Mouse (Mus musculus): ENCODE measurements around the gene Pla2g4a.
"Not testable (repeated sequence)": the region's sequence is repeated elsewhere in the genome, so short reads cannot be mapped to it uniquely, and the experiment has no call there.

The Pla2g4a gene

DNA sequence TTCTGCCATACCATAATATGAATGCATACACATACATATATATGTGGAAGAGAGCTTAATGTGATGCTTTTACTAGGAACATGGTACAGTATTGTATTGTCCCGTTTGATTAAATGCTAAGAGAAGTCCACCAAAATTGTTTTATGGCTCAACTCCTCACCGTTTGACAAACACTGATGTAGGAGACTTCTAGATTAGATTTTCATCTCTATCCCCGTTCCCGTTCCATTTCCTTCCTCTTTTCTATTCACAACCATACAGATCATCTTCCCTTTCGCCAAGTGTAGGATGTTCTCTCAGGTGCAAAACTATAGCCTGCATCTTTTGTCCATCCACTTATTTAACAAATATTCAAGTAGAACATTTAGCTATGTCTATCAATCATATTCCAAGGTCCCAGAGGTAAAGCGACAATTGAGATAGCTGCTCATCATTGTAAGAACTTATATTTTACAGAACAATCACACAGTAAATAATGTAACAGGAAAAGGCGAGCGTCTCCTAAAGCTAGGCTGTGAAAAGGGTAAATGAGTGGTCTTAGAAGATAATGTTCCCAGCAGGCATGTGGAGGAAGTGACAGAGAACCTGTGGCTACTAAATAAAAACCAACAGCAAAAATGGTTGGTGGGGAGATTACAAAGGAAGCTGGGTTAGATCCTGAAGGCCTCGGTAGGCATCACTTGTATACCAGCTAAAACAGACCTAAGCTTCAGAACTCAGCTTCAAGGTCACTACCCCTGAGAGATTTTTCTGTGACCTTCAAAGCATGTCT is 21.6 kb downstream of the Pla2g4a start:
- no peak for DNase-seq (ENCODE audit: low read depth in 1 of 2, low spot score in 2 of 2)

DNA sequence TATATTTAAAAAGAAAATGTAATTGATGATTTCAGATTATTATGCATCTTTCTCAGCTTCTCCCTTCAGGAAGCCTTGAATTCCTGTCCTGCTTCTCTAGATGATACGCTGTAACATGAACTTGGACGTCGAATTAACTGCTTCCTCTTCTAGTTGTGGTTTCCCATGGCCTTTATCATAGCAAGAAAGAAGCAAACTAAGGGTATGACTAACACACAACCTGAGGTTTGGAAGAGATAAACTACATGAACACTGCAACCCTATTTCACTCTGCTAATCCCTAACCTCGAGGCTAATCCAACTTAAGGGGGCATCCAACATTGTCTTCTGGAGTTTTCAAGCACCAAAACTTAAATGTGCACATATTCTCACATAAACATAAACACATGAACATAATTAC is 23.3 kb downstream of the Pla2g4a start:
- DNase-seq (ENCODE audit: low read depth in 1 of 2, low spot score in 2 of 2) = no peak

DNA sequence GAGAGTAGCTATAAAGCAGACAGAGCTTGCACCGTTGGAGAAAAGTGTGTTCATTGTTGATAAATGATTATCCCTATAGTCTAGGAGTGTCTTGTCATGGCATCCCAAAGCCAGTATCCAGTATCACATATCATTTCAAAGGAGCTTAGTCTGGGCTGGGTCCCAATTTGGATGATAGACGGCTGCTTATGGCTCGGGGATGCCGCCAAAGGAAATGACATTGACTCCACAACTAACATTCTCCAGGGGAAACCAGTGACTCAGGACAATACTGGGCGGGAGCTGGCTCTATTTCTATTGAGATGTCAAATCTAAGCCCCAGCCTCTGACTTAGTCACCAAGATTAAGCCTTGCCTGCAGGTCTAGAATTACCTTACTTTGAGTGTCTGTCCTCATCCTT is 31.9 kb downstream of the Pla2g4a start:
- DNase-seq (ENCODE audit: low read depth in 1 of 2, low spot score in 2 of 2) = no peak

- DNase-seq (ENCODE audit: low read depth in 1 of 2, low spot score in 2 of 2) = not testable (repeated sequence)
Observed at GRCm38 (mm10) chr1:149923737-149924136, 37.4 kb downstream of the Pla2g4a start.

DNA sequence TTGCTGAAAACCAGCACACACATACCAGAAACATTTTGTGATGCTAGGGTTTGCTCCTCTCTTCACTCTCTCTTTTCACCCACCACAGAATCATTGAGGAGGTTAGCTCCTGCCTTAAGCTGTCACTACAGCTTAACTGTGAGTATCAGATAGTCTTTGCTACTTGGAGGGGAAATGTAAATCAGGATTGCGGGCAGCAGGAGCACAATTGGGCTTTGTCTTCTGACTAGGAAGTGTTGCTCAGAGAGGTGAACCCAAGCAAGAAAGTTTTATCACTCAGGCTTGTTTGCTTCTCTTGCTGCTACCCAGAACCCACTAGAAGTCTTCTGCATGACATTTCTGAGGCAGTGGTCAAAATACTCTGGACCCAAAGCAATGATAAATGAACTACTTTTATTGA is 38.9 kb downstream of the Pla2g4a start:
- DNase-seq (ENCODE audit: low read depth in 1 of 2, low spot score in 2 of 2) = no peak

DNA sequence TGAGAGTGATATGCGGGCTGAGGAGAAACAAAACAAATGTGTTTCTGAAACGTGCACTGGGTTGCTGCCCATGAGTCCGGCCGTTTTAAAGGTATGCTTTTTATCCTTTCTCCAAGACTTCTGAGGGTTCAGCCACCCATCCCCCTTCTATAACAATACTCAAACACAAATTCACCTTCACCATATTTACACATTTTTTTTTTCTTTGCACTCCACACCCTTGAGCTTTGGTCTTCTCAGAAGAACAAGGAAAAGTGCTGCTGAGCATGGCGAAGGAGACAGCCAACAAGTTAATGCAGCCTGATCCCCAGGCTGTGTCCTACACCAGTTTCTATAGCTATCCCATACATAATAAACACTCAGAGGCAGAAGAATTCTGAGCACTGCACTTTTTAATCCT is 39.8 kb downstream of the Pla2g4a start:
- no peak for DNase-seq (ENCODE audit: low read depth in 1 of 2, low spot score in 2 of 2)

DNA sequence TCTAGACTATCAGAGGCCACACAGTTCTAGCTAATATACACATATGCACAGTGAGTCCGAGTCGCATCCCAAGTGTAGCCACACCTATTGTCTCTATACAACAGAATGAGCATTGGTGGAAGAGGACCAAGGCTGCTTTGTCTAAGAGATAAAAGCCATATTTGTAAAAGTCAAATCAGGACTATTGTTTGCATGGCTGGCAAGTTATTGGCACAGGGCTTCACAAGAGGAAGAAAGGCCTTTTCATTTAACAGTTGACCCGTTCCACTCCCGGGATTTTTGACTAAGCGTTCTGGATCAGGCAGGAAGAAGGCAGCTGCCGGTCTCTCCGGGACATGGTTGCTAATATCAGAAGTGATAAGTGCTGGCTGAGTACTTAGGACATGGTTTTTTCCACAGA is 41.8 kb downstream of the Pla2g4a start:
- no peak for DNase-seq (ENCODE audit: low read depth in 1 of 2, low spot score in 2 of 2)

GRCm38 (mm10) chr1:149912984-149913383 is 48.1 kb downstream of the Pla2g4a start:
- DNase-seq (ENCODE audit: low read depth in 1 of 2, low spot score in 2 of 2) = no peak

DNA sequence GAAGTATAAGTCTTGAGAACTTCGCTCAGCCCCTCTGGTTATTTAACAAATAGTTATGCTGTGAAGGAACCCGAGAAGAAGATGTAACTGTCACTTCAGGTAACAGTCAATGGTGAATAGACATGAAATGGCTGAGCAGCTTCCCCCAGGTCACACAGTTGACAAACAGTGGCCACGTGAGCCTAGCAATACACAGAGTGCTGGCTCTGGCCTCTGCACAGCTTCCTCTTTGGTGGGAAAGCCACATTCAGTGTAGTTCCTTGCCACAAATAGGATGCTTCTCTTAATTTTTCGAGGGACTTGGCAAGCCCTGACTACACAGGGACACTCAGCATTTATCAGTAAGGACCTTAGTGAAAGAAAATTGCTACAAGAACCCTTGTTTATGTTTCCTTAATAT is 50.0 kb downstream of the Pla2g4a start:
- peak in 1 of 2 experiments; percentile 8 for DNase-seq (ENCODE audit: low read depth in 1 of 2, low spot score in 2 of 2)

DNA sequence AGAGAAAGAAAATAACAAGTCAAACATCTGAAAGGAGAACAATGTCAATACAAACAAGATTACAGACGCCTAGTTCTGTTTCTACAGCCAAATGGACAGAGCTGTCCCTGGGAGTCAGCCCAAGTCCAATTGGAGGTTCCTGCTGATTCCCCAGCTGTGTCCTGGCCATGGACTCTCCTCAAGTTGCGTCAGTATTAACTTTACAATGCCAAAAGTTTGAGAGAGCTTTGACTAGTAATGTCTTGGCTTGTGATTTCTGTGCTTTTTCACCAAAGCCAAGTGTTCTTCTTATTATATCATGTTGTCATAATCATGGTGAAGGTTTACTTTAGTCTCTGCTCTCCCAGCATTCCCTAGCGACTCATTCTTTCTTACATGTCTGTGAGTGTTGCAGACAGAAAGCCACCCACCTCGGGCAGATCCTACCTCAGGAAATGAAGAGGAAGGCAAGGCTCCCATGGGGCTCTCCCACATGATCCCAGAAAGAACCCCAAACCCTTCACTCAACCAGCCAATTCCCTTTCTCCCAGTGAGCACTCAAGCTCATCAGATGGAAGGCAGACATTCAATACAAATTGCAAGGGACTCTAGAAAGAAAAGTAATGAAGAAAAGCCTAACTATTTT is 63.0 kb downstream of the Pla2g4a start:
- no peak for DNase-seq (ENCODE audit: low read depth in 1 of 2, low spot score in 2 of 2)

DNA sequence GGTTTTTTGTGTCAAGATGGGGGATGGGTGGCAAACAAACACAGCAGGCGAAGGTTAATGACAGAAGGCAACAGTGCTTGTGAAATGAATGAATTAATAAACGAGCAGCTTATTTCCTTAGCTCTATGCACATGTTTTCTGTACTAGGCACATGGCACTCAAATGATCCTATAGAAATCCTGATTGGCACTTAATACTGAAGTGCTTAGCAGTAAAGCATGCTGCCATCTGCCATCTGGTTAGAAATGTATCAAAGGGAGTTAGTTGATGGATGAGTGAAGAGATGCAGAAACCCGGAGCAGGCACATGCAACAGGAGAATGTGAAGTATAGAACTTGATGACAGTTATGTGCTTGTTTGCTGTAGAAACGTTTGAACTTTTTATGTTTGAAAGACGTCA is 64.5 kb downstream of the Pla2g4a start:
- DNase-seq (ENCODE audit: low read depth in 1 of 2, low spot score in 2 of 2) = no peak

DNA sequence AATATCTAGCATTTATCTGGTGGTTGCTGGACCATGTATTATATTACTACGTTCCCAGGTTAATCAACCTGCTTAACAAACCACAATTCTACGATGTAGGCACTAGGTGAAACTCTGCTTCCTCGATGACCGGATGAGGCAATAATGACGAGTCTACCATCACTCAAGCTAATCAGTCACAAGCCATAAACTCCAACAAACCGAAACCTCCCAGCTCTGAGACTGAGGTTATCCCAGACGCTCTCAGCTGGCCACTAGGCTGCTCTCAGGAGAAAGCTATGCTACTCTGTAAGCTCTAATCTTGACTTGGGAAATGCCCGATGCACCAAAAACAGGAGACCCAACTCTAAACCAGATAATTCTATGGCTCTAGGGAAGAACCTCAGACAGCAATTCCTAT is 66.2 kb downstream of the Pla2g4a start:
- DNase-seq (ENCODE audit: low read depth in 1 of 2, low spot score in 2 of 2) = no peak

DNA sequence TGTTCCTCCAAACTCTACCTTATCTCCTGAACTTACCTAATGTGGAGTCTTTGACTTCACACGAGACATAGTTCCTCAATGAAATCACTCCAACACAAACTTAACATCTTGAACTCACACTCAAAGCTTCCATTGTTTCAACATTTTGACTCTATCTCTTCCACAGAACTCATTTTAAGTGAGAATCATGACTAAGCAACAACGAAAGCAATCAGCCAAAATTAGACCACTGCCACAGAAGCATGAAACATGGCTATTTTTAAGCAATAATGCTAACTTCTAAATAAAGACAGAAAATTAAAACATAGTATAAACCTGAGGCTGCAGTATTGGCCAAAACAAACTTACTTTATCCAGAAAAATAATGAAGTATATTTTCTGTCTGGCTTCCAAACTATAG is 67.2 kb downstream of the Pla2g4a start:
- no peak for DNase-seq (ENCODE audit: low read depth in 1 of 2, low spot score in 2 of 2)

- no peak for DNase-seq (ENCODE audit: low read depth in 1 of 2, low spot score in 2 of 2)
Observed at GRCm38 (mm10) chr1:149891057-149891456, 70.0 kb downstream of the Pla2g4a start.

DNA sequence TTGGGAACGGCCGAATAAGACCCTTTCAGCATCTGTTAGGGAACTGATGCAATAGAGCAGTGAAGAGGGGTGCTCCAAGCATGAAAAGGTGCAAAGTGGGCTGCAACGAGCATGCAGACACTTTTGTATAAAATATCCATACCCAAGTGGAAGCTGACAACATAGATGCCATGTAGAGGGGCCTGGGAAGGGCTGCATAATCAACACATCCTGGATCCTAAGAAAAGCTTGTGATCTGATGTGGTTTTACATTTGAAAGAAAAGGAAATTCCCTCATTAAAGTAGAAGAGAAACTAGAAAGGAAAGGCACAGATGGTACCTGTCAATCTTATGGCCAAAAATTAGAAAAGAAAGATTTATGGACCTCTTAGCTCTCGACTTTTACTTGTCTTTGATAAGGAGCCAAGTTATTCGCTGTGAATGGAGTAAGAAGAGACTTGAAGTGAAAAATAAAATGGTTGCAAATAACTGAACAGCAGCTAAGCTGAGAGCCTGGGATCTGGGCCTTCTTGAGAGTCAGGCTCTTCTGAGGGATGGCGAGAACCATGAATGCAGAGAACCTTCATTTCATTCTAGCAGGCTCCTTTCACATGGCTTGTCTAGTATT is 78.6 kb downstream of the Pla2g4a start:
- no peak for DNase-seq (ENCODE audit: low read depth in 1 of 2, low spot score in 2 of 2)

DNA sequence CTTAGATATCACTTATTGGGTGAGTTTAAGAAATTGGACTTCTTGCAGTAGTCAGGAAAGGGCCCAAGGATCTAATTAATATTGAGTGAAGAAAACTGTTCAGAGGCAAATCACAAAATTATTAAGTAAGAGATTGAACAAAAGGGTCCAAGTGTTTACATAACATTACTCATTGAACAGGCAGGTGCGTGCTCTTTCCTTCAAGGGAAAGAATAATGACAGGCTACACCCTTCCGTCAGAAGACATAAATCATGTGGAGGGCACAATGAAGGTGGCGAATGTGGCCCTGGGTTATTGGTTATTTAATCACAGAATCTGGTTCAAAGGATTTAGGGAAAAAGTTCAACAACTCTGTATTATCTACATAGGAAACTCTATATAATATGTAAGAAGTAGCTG is 82.9 kb downstream of the Pla2g4a start:
- DNase-seq (ENCODE audit: low read depth in 1 of 2, low spot score in 2 of 2) = no peak

- DNase-seq (ENCODE audit: low read depth in 1 of 2, low spot score in 2 of 2) = no peak
Observed at GRCm38 (mm10) chr1:149876502-149876901, 84.6 kb downstream of the Pla2g4a start.

DNA sequence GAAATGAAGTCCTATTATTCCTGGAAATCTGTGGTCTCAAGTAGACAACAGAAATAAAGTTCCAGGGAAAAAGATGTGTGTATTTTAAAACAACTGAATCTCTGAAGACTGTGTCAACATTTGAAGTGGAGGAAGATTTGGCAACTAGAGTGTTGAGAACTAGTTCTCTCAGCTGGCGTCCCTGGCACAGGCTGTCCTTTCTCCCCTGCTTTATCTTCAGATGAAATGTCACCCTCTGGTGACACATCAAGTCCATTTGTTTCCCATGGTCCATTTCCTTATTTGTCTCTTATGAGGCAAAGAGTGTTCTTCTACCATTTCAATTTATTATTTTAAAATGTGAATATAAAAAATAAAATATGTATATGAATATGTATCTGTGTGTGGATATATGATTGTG is 89.5 kb downstream of the Pla2g4a start:
- no peak for DNase-seq (ENCODE audit: low read depth in 1 of 2, low spot score in 2 of 2)

- DNase-seq (ENCODE audit: low read depth in 1 of 2, low spot score in 2 of 2) = no peak
Observed at GRCm38 (mm10) chr1:149867323-149867722, 93.8 kb downstream of the Pla2g4a start.

DNA sequence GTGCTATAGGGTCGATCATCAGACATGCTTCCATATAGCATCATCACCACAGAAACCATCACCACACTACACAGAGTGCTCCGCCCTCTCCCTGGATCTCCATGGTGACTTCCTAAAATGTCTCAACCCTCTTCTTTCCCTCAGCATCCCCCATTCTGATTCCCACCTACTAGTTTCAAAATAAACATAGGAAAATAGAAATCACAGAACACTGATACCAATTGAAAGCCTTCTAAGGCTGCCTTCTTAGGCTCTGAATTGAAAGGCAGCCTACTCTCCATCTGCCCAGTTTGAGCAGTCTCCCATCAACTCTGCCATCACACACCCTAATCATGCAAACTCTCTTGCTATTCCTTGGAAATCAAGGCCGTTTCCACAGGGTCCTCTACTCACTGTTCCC is 94.9 kb downstream of the Pla2g4a start:
- DNase-seq (ENCODE audit: low read depth in 1 of 2, low spot score in 2 of 2) = no peak

GRCm38 (mm10) chr1:149862801-149863200 is 98.3 kb downstream of the Pla2g4a start:
- DNase-seq (ENCODE audit: low read depth in 1 of 2, low spot score in 2 of 2) = no peak

DNA sequence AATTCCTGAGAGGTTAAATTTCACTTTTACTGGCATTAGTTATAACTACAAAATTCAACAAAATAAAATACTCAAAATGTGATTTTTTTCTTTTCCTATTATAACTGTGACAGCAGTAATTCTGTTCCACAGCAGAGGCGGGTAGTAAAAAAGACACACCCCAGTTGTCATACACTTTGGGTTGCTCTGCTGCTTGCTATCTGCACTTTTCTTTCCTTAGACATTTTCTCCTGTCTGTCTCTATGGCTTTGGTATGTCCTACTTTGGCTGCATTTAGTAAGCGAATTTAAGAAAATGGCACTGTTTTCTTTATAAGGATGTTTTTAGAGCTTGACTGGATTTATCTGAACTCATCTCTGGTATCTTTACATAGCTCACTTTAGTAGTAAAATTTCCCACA is 98.9 kb downstream of the Pla2g4a start:
- no peak for DNase-seq (ENCODE audit: low read depth in 1 of 2, low spot score in 2 of 2)

DNA sequence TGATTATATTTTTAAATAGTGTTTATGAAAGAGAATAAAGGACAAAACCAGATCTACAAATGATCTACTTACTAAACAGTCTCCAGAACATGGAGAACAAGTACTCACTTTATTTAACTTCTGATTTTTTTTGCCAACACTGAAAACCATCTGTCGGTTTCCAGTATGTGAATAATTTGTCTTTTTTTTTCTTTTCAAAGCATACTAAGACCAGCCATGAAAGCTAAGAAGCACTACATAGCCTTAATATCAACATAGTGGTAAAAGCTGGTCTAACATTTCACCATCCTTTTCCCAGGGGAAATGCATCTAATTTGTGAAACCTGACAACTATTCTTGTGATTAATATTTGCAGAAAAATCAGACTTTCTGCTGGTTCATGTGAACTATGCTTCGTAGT is 99.5 kb downstream of the Pla2g4a start:
- DNase-seq (ENCODE audit: low read depth in 1 of 2, low spot score in 2 of 2) = no peak
